Mouse (Mus musculus) megakaryocyte, embryonic 14.5 days (primary cell): ENCODE data around the gene Prr9.

Experiments used
- FLI1 ChIP-seq: IDR thresholded peaks from 2 replicates; pipeline ENCODE4 v1.6.1; 2012; ENCODE audit warnings: low read length, inconsistent platforms, mixed read lengths
- GATA1 ChIP-seq: IDR thresholded peaks from 3 replicates; pipeline ENCODE4 v1.6.1; 2012; ENCODE audit warnings: mixed read lengths, low read length, inconsistent platforms, borderline replicate concordance

- TF ChIP-seq GATA1 (no peak), FLI1 (no peak)
These were observed 46.1 kb upstream of the Prr9 start for GRCm38 (mm10) chr3:92169847-92170246.
